Mouse (Mus musculus) cerebellum, adult 2 months (tissue): ENCODE measurements around the gene Mras. TPM values are rescaled to one million over a fixed set of nuclear protein-coding genes. Genes with fewer than 3 reads are reported as not detected.

Experiments used
- DNase-seq, 2 experiments: peaks; one replicate each; pipeline ENCODE4 v3.0.0; 2021
- H3K27ac ChIP-seq: fragments of 200-500 bp; 2 replicates; pipeline ENCODE4 v1.5.1; 2012; ENCODE audit warnings: low read length, control low read depth, inconsistent platforms; ENCODE audit not compliant: insufficient read depth
- H3K27me3 ChIP-seq: fragments of 200-500 bp; 2 replicates; pipeline ENCODE4 v1.6.1; 2012; ENCODE audit warnings: inconsistent platforms, mild to moderate bottlenecking, low read length, moderate library complexity; ENCODE audit not compliant: control insufficient read depth, insufficient read depth
- H3K4me1 ChIP-seq: fragments of 200-500 bp; 2 replicates; pipeline ENCODE4 v1.6.1; 2011; ENCODE audit warnings: low read length; ENCODE audit not compliant: control insufficient read depth, insufficient read depth
- H3K4me3 ChIP-seq: fragments of 200-500 bp; replicated peaks from 2 replicates; pipeline ENCODE3; 2011; ENCODE audit warnings: mild to moderate bottlenecking, low read depth, low read length, control low read depth; ENCODE audit not compliant: insufficient read depth
- CTCF ChIP-seq: fragments of 200-500 bp; IDR thresholded peaks from 2 replicates; pipeline ENCODE4 v1.5.1; 2011; ENCODE audit warnings: low read depth, mild to moderate bottlenecking, control low read depth, low read length, moderate library complexity, borderline replicate concordance; ENCODE audit not compliant: insufficient read depth
- POLR2A ChIP-seq: fragments of 200-500 bp; IDR thresholded peaks from 2 replicates; pipeline ENCODE4 v1.6.1; 2011; ENCODE audit warnings: low read length, control low read depth, borderline replicate concordance; ENCODE audit not compliant: insufficient read depth
- WGBS: fragments of 180-500 bp; shearing (Covaris S2); methylation state at CpG from one replicate; pipeline ENCODE4 v1.1.7; 2018; 5-methylcytosine and 5-hydroxymethylcytosine counted together
- polyA plus RNA-seq: library from polyadenylated mRNA; depleted of rRNA; stranded (reverse); fragments of >200 nt; gene quantifications from 2 replicates; pipeline ENCODE4 v1.2.3, GENCODE M21; 2012

The Mras gene
- polyA plus RNA-seq, 1 experiment, result 81.5 TPM

GRCm38 (mm10) chr9:99361946-99362345 is 75.2 kb downstream of the Mras start:
- no peak for DNase-seq
- Histone ChIP-seq H3K27ac (no peak overlapping the region), H3K4me3 (no peak overlapping the region), H3K4me1 (no peaks in the 10 kb centered on the region; the same call in 1 of the 2 replicates), H3K27me3 (no peaks in the 10 kb centered on the region; the same call in 1 of the 2 replicates)
- no peak for TF ChIP-seq POLR2A
- TF ChIP-seq CTCF, result no peak
- 91% methylated on average over 9 of the region's 9 CpGs for WGBS

- no peaks in the 10 kb centered on the region; the same call in 1 of the 2 replicates for H3K4me1 ChIP-seq
- DNase-seq, result no peak
- 84% methylated on average over 15 of the region's 15 CpGs for WGBS
- H3K27me3 ChIP-seq, result no peaks in the 10 kb centered on the region; the same call in 1 of the 2 replicates
- no peak for TF ChIP-seq POLR2A
- TF ChIP-seq CTCF, result no peak
- no peak overlapping the region for H3K4me3 ChIP-seq
- no peak overlapping the region for H3K27ac ChIP-seq
Observed at GRCm38 (mm10) chr9:99359012-99359411, 78.2 kb downstream of the Mras start.

GRCm38 (mm10) chr9:99357921-99358692 is 79.1 kb downstream of the Mras start, which contains the start of gene Esyt3:
Gene Esyt3, minus strand, starts transcription at chr9:99358557.
- TF ChIP-seq POLR2A, result no peak
- TF ChIP-seq CTCF, result no peak
- peak; percentile 15 to 29 for DNase-seq
- Histone ChIP-seq H3K4me1 (no peaks in the 10 kb centered on the region; the same call in 1 of the 2 replicates), H3K4me3 (peak within 1 kb of the TSS; percentile 20), H3K27ac (no peak within 1 kb of the TSS), H3K27me3 (no peaks in the 10 kb centered on the region; the same call in 1 of the 2 replicates)
- WGBS, result 1% methylated on average over 66 of the region's 66 CpGs

GRCm38 (mm10) chr9:99357561-99357920 is 79.6 kb downstream of the Mras start:
- Histone ChIP-seq H3K27me3 (no peaks in the 10 kb centered on the region; the same call in 1 of the 2 replicates), H3K4me3 (peak overlapping the region; percentile 20), H3K4me1 (no peaks in the 10 kb centered on the region; the same call in 1 of the 2 replicates), H3K27ac (no peak overlapping the region)
- no peak for DNase-seq
- WGBS, result 2% methylated on average over 19 of the region's 19 CpGs
- no peak for TF ChIP-seq POLR2A
- TF ChIP-seq CTCF, result no peak

GRCm38 (mm10) chr9:99355971-99356370 is 81.2 kb downstream of the Mras start:
- TF ChIP-seq CTCF (no peak), POLR2A (no peak)
- Histone ChIP-seq H3K27me3 (no peaks in the 10 kb centered on the region; the same call in 1 of the 2 replicates), H3K27ac (no peak overlapping the region), H3K4me3 (no peak overlapping the region), H3K4me1 (no peaks in the 10 kb centered on the region; the same call in 1 of the 2 replicates)
- 73% methylated on average over 5 of the region's 5 CpGs for WGBS
- no peak for DNase-seq

GRCm38 (mm10) chr9:99354796-99355195 is 82.4 kb downstream of the Mras start:
- Histone ChIP-seq H3K27ac (no peak overlapping the region), H3K4me1 (no peaks in the 10 kb centered on the region; the same call in 1 of the 2 replicates), H3K27me3 (no peaks in the 10 kb centered on the region; the same call in 1 of the 2 replicates), H3K4me3 (no peak overlapping the region)
- DNase-seq, result no peak
- TF ChIP-seq CTCF (no peak), POLR2A (no peak)
- WGBS, result 38% methylated on average over 5 of the region's 5 CpGs

GRCm38 (mm10) chr9:99353390-99353789 is 83.8 kb downstream of the Mras start:
- Histone ChIP-seq H3K27ac (no peak overlapping the region), H3K27me3 (no peaks in the 10 kb centered on the region; the same call in 1 of the 2 replicates), H3K4me1 (no peaks in the 10 kb centered on the region; the same call in 1 of the 2 replicates), H3K4me3 (no peak overlapping the region)
- TF ChIP-seq POLR2A, result no peak
- no peak for TF ChIP-seq CTCF
- no peak for DNase-seq
- 74% methylated on average over 6 of the region's 6 CpGs for WGBS

- no peak for TF ChIP-seq CTCF
- no peak for TF ChIP-seq POLR2A
- Histone ChIP-seq H3K27ac (no peak overlapping the region), H3K4me1 (no peaks in the 10 kb centered on the region; the same call in 1 of the 2 replicates), H3K27me3 (no peaks in the 10 kb centered on the region; the same call in 1 of the 2 replicates), H3K4me3 (no peak overlapping the region)
- no peak for DNase-seq
- WGBS, result 78% methylated on average over 4 of the region's 4 CpGs
Observed at GRCm38 (mm10) chr9:99352964-99353363, 84.2 kb downstream of the Mras start.
